Mouse (Mus musculus): Measurements from ENCODE around the gene Cyp4a31.
"Not testable (repeated sequence)": the region's sequence is repeated elsewhere in the genome, so short reads cannot be mapped to it uniquely, and the experiment has no call there.

Cyp4a31 gene

DNA sequence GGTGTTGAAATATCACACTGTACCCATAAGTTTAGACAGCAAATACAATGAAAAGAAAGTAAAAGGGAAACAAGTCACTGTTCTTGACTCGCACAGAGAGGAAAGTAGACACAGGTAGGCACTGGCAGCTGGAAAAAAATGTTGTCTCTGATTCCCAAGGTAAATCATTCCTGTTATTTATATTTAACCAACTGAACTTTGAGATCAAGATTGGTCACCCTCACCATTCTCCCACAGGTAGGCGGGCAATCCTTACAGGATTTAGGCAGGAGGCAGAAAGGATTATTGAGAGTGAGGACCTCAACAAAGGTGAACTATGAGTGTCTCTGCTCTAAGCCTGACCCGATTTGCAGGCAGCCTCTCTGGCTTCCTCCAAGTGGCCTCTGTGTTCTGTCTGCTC is at the start of gene Cyp4a31:
Cyp4a31 (plus strand) TSS at position 249 of the 400 bp plus-strand sequence.
- DNase-seq (ENCODE audit: low read depth, low spot score) = no peak

DNA sequence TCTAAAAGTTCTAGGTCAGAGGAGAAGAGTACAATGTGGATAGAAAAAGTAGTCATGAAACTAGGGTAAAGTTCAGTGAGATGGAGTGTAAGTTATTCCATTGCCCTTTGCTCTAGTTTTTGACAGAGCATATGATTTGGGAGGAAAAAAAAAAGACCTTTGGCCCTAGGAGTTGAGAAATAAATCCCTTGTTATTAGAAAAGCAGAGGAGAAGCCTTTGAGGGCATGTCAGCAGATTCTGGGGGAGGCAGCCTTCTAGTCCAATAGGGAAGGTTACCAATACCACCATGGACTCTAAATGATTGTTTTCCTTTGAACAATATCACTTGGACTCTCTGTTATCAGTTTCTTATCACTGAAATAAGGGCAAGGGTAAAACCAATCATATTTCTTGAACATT is 49.5 kb upstream of the Cyp4a31 start:
- DNase-seq (ENCODE audit: low read depth, low spot score) = not testable (repeated sequence)

GRCm38 (mm10) chr4:115518000-115518399 is 45.4 kb upstream of the Cyp4a31 start, which contains the start of gene Cyp4a10:
Cyp4a10 (plus strand) TSS chr4:115518264.
- DNase-seq (ENCODE audit: low read depth, low spot score) = not testable (repeated sequence)

GRCm38 (mm10) chr4:115519444-115519843 is 44.0 kb upstream of the Cyp4a31 start:
- DNase-seq (ENCODE audit: low read depth, low spot score) = no peak

DNA sequence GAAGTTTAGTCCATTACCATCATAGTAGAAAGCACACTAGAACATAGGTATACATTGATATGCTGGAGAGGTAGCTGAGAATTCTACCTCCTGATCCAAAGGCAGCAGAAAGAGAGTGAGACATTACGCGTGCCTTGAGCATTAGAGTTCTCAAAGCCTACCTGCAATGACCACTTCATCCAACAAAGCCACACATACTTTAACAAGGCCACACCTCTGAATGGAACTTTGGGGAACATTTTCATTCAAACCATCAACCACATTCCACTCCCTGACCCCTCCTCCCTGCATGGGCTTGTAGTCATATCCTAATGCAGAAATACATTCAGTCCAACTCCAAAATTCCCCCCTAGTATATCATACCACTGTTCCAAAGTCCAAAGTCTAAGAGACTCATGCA is 41.7 kb upstream of the Cyp4a31 start:
- no peak for DNase-seq (ENCODE audit: low read depth, low spot score)

- no peak for DNase-seq (ENCODE audit: low read depth, low spot score)
Observed at GRCm38 (mm10) chr4:115545101-115545500, 18.3 kb upstream of the Cyp4a31 start.

GRCm38 (mm10) chr4:115546141-115546828 is 17.2 kb upstream of the Cyp4a31 start:
- DNase-seq (ENCODE audit: low read depth, low spot score) = no peak

DNA sequence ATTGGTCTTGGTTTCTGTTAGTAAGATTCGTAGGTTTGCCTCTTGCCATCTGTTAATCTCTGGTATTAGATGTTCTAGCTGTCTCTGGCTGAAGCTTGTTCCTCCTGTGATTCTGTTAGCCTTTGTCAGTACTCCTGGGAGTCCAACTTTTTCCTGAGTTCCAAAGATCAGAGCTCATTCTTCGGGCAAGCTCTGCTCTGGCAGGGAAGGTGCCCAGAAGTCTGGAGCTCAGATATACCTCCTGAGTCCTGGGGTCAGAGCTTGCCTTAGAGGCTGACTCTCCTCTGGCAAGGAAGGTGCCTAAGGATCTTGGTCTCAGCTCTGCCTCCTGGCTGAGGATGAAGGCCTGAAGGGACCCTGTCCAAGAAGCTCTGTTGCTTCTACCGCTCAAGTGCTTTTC is 10.7 kb upstream of the Cyp4a31 start:
- DNase-seq (ENCODE audit: low read depth, low spot score) = no peak

GRCm38 (mm10) chr4:115555513-115555912 is 7.9 kb upstream of the Cyp4a31 start:
- no peak for DNase-seq (ENCODE audit: low read depth, low spot score)

GRCm38 (mm10) chr4:115557861-115558561 is 5.4 kb upstream of the Cyp4a31 start:
- DNase-seq (ENCODE audit: low read depth, low spot score) = no peak

DNA sequence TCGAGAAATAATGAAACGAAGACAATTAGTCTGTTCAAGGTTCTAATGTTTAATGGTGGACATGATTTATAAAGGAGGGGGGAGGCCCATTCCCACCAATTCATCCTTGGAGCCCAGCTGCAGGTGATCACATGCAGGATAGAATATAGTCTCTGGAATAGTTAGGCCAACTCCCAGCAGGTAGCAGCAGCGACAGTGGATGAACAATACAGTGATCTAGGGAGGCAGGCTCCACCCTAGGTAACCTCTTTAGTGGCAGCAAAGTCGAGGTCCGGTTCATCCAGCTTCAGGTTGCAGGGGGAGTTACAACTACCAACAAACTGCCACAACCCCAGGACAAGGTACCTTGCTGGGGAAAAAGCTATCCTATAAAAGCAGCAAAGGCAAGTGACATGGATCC is 2.2 kb upstream of the Cyp4a31 start:
- not testable (repeated sequence) for DNase-seq (ENCODE audit: low read depth, low spot score)

GRCm38 (mm10) chr4:115564469-115565225 is 1.2 kb downstream of the Cyp4a31 start:
- not testable (repeated sequence) for DNase-seq (ENCODE audit: low read depth, low spot score)

DNA sequence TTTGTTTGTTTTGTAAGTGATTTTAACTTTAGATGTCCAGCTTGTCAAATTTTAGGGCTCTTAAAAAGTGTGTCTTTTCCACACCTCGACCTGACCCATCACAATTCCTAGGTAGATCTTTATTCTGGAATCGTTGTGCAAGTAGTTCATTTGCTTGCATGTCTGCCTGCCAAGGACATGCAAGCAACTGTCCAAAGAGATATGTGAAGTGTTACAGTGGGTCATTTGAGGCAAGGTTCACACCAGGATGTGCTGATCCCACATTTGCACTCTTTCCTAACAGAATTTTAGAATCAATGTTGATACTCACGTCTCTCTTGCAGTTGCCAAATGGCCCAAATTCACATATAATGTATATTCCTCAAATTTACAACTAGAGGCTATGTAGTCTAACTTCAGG is 11.8 kb downstream of the Cyp4a31 start:
- no peak for DNase-seq (ENCODE audit: low read depth, low spot score)

DNA sequence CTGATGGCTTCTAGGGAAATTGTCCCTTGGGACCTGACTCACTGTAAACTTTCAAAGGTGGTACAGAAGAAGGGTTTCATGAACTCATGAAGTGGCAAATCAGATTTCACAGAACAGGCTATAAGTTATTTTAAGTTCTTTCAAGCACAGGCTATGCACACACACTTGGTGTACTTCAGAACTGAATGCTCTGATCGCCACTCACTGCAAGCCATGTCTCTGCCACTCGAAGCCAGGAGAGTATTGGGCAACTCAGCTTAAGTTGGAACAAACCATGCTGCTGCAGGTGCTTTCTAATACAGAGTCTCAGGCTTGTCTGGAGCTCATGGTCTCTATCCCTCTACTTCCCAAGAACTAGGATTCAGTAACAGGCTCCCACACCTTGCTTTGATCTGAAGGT is 12.3 kb downstream of the Cyp4a31 start:
- DNase-seq (ENCODE audit: low read depth, low spot score) = no peak

DNA sequence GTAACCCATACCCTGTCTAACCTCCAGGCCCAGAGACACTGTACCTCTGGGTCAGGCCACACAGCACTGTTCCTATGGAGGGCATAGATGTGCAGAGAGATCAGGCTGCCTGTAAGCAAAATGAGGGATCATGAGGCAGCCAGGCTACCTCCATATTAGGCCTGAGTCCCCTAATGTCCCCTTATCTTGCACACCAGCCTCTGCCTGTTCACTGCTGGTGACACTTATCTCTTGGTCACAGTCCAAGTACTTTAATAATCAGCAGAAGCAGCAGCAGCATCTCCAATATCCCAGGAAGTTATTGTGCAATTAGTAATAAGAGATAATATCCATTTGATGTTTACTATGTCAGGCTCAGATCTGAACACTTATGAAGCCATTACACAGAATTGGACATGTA is 19.6 kb downstream of the Cyp4a31 start:
- no peak for DNase-seq (ENCODE audit: low read depth, low spot score)

DNA sequence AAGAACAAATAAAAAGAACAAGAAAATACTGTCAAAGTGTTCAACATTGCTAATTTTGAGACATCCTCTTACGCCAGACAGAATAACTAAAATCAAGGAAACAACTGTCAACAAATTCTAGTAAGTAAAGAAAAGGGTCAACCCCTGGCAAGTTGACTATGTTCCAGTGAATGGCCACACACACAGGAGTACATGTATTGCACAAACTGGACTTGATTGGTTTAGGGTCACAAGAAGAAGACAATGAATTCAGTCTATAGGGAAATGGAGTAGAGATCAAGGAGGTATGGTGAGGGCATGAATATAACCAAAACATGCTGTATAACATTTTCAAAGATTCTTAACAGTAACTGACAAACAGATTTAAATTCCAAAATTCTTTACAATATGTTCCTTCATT is 32.9 kb downstream of the Cyp4a31 start:
- no peak for DNase-seq (ENCODE audit: low read depth, low spot score)

DNA sequence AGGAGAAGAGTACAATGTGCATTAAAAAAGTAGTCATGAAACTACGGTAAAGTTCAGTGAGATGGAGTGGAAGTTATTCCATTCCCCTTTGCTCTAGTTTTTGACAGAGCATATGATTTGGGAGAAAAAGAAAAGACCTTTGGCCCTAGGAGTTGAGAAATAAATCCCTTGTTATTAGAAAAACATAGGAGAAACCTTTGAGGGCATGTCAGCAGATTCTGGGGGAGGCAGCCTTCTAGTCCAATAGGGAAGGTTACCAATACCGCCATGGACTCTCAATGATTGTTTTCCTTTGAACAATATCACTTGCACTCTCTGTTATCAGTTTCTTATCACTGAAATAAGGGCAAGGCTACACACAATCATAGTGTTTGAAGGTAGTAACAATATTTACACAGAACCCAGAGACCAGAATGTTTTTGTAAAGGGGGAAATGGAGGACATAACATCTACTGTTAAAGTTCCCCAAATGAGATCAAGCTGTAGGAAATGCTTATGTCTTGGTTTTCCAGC is 33.4 kb downstream of the Cyp4a31 start:
- DNase-seq (ENCODE audit: low read depth, low spot score) = no peak

- not testable (repeated sequence) for DNase-seq (ENCODE audit: low read depth, low spot score)
Observed at GRCm38 (mm10) chr4:115600611-115601010, 37.2 kb downstream of the Cyp4a31 start, which contains the start of gene Cyp4a32. Cyp4a32 (plus strand) TSS chr4:115600969.

GRCm38 (mm10) chr4:115614005-115614404 is 50.6 kb downstream of the Cyp4a31 start:
- no peak for DNase-seq (ENCODE audit: low read depth, low spot score)

GRCm38 (mm10) chr4:115625560-115625959 is 62.1 kb downstream of the Cyp4a31 start:
- not testable (repeated sequence) for DNase-seq (ENCODE audit: low read depth, low spot score)

All from mesoderm, embryonic 11.5 days (tissue).